Mouse (Mus musculus) ES-E14 (cell line): ENCODE data around the gene Dlx3. TPM values are rescaled to one million over a fixed set of nuclear protein-coding genes. Genes with fewer than 3 reads are reported as not detected.
A peak's percentile ranks its signal among the peaks of the same experiment; 100 is the strongest.

Experiments used
- DNase-seq: peaks from one replicate; pipeline ENCODE4 v3.0.0-alpha.2; 2013; ENCODE audit warnings: low read depth, low spot score
- H3K27ac ChIP-seq: 2 replicates; pipeline ENCODE4 v1.5.1; 2012; ENCODE audit warnings: low read depth, mild to moderate bottlenecking, low read length, moderate library complexity, mixed read lengths; ENCODE audit not compliant: poor library complexity, insufficient read depth, severe bottlenecking
- H3K36me3 ChIP-seq: 2 replicates; pipeline ENCODE4 v1.6.1; 2012; ENCODE audit warnings: mild to moderate bottlenecking, low read length, moderate library complexity, mixed read lengths; ENCODE audit not compliant: control insufficient read depth, poor library complexity, insufficient read depth, severe bottlenecking
- H3K4me1 ChIP-seq, 2 experiments: fragments of 150-350 bp in 1 of 2; sonication (generic) in 1 of 2; 2 replicates each; pipeline ENCODE4 v1.6.1; 2012; ENCODE audit warnings: low read length in 2 of 2, mild to moderate bottlenecking in 1 of 2, mixed read lengths in 1 of 2; ENCODE audit not compliant: control insufficient read depth in 2 of 2, insufficient read depth in 2 of 2, poor library complexity in 1 of 2
- H3K4me3 ChIP-seq, 2 experiments: fragments of 150-350 bp in 1 of 2; sonication (generic) in 1 of 2; 2 replicates each; pipeline ENCODE4 v1.5.1; 2012; ENCODE audit warnings: low read length in 2 of 2, low read depth in 1 of 2, mild to moderate bottlenecking in 1 of 2, mixed read lengths in 1 of 2; ENCODE audit not compliant: insufficient read depth in 1 of 2, poor library complexity in 1 of 2, severe bottlenecking in 1 of 2
- H3K9ac ChIP-seq: 2 replicates; pipeline ENCODE4 v1.6.1; 2012; ENCODE audit warnings: low read depth, mild to moderate bottlenecking, low read length, mixed read lengths; ENCODE audit not compliant: poor library complexity, insufficient read depth, severe bottlenecking
- H3K9me3 ChIP-seq: fragments of 150-350 bp; sonication (generic); 2 replicates; pipeline ENCODE4 v1.6.1; 2012; ENCODE audit warnings: low read depth, mild to moderate bottlenecking, low read length; ENCODE audit not compliant: control insufficient read depth, insufficient read depth
- CHD2 ChIP-seq: IDR thresholded peaks from 2 replicates; pipeline ENCODE4 v1.6.1; 2014; ENCODE audit warnings: mild to moderate bottlenecking, low read depth, low read length, inconsistent platforms
- HCFC1 ChIP-seq: IDR thresholded peaks from 2 replicates; pipeline ENCODE4 v1.6.1; 2012; ENCODE audit warnings: low read length, inconsistent platforms, borderline replicate concordance; ENCODE audit not compliant: insufficient read depth
- MAFK ChIP-seq: IDR thresholded peaks from 2 replicates; pipeline ENCODE4 v1.6.1; 2014; ENCODE audit warnings: mild to moderate bottlenecking, low read depth, low read length, inconsistent platforms; ENCODE audit not compliant: insufficient read depth
- ZC3H11A ChIP-seq: IDR thresholded peaks from 2 replicates; pipeline ENCODE4 v1.6.1; 2012; ENCODE audit warnings: low read depth, mild to moderate bottlenecking, inconsistent platforms, low read length, borderline replicate concordance
- ZNF384 ChIP-seq: IDR thresholded peaks from 2 replicates; pipeline ENCODE4 v1.6.1; 2012; ENCODE audit warnings: low read depth, low read length, inconsistent platforms
- in situ Hi-C, 2 experiments: fragments of 600-800 bp; cut with MboI; formaldehyde crosslinking; loops; one replicate each; pipeline ENCODE4 v1.15.1; 2025; ENCODE audit warnings: low sequenced_read_pairs in 2 of 2, inconsistent platforms in 1 of 2; ENCODE audit not compliant: unreplicated experiment in 2 of 2
- total RNA-seq: library from RNA; depleted of rRNA; stranded (reverse); fragments of 300-350 nt; gene quantifications from 2 replicates; pipeline ENCODE4 v1.2.3, GENCODE M21; 2012

The Dlx3 gene
- total RNA-seq, 1 experiment: 0.54 TPM

- TF ChIP-seq HCFC1 (no peak), ZNF384 (0 out of 2 replicates have a peak, but pooled peaks have one; percentile 13)
- Histone ChIP-seq H3K27ac (peak overlapping the region; percentile 75), H3K9me3 (no peaks in the 10 kb centered on the region), H3K4me1 (peaks cover 15 to 29% of the 10 kb centered on the region in 2 experiments; a peak in 3 of 4 replicates), H3K4me3 (peak overlapping the region; percentile 14 to 52; a peak in 3 of 4 replicates), H3K36me3 (no peaks in the 10 kb centered on the region), H3K9ac (peak overlapping the region; percentile 55; the same call in 1 of the 2 replicates)
- peak; percentile 52 for DNase-seq
- in situ Hi-C loops: loop anchor here in 1 of 2 experiments (25.0 kb wide), 1 partner anchor 407 kb away; the partner anchor contains the start of gene Nxph3
These were observed 14.5 kb upstream of the Dlx3 start for GRCm38 (mm10) chr11:95105274-95105874.

GRCm38 (mm10) chr11:95106440-95107236 is 13.3 kb upstream of the Dlx3 start:
- peak overlapping the region; percentile 5 to 22; a peak in 3 of 4 replicates for H3K4me3 ChIP-seq
- in situ Hi-C loops: loop anchor here in 1 of 2 experiments (25.0 kb wide), 1 partner anchor 406 kb away; the partner anchor contains the start of gene Nxph3
- peak overlapping the region; percentile 75 for H3K27ac ChIP-seq
- no peaks in the 10 kb centered on the region for H3K9me3 ChIP-seq
- peaks cover 10 to 20% of the 10 kb centered on the region in 2 experiments; a peak in 3 of 4 replicates for H3K4me1 ChIP-seq
- no peaks in the 10 kb centered on the region for H3K36me3 ChIP-seq
- peak; percentile 85 for DNase-seq
- TF ChIP-seq HCFC1 (no peak), ZNF384 (no peak), CHD2 (no peak), ZC3H11A (peak; percentile 49; the same call in 1 of the 2 replicates), MAFK (no peak)
- peak overlapping the region; percentile 78 for H3K9ac ChIP-seq

GRCm38 (mm10) chr11:95109000-95109399 is 10.9 kb upstream of the Dlx3 start:
- no peak overlapping the region for H3K4me3 ChIP-seq
- H3K9me3 ChIP-seq: no peaks in the 10 kb centered on the region
- in situ Hi-C loops: loop anchor here in 1 of 2 experiments (25.0 kb wide), 1 partner anchor 403 kb away; the partner anchor contains the start of gene Nxph3
- H3K36me3 ChIP-seq: no peaks in the 10 kb centered on the region
- no peak overlapping the region for H3K9ac ChIP-seq
- H3K27ac ChIP-seq: no peak overlapping the region
- peaks cover 6 to 27% of the 10 kb centered on the region in 2 experiments; a peak in 3 of 4 replicates for H3K4me1 ChIP-seq
- TF ChIP-seq ZC3H11A (no peak), HCFC1 (no peak), ZNF384 (no peak), MAFK (no peak), CHD2 (no peak)
- DNase-seq: no peak

- Histone ChIP-seq H3K9me3 (no peaks in the 10 kb centered on the region), H3K4me1 (peaks cover 4 to 26% of the 10 kb centered on the region in 2 experiments; a peak in 3 of 4 replicates), H3K9ac (no peak overlapping the region), H3K36me3 (no peaks in the 10 kb centered on the region), H3K4me3 (no peak overlapping the region), H3K27ac (no peak overlapping the region)
- TF ChIP-seq MAFK (no peak), ZC3H11A (no peak), HCFC1 (no peak), ZNF384 (no peak), CHD2 (no peak)
- no peak for DNase-seq
- in situ Hi-C loops: loop anchor here (10.0 to 25.0 kb wide), 2 partner anchors 402 to 415 kb away; partner anchors contain the start of gene Nxph3 (in 1 of the 2)
These were observed 9.8 kb upstream of the Dlx3 start for GRCm38 (mm10) chr11:95110081-95110480.
